Mouse (Mus musculus): ENCODE measurements around the gene Il22ra2.
A peak's percentile ranks its signal among the peaks of the same experiment; 100 is the strongest.

Gene Il22ra2

DNA sequence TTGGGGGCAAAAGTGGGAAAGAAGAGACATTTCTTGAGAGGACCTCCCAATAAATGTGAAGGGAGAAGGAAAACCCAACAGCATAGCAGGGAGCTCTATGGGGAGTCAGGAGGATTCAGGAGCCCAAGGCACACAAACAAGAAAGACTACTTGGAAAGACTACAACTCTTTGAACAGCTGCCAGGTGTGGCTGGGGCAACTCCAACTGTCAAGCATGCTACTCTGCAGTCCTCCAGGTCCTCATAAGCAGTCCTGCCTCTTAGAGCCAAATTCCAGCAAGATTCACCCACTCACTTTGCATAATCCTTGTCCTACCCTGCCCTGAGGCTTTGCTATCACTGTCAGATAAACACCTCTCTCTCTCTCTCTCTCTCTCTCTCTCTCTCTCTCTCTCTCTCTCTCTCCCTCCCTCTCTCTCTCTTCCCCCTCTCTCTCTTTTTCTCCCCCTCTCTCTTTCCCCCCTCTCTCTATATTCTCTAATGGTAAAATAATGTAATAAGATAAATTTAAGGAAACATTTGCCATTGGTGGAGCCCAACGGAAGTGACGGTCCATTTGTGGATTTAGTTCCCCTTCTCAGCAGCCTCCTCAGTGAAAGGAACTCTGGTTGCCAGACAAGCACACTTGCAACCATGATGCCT is at the start of gene Il22ra2:
Gene Il22ra2, plus strand, starts transcription at position 591 of the 641 bp plus-strand sequence.
- DNase-seq (ENCODE audit: extremely low spot score, low spot score): no peak

DNA sequence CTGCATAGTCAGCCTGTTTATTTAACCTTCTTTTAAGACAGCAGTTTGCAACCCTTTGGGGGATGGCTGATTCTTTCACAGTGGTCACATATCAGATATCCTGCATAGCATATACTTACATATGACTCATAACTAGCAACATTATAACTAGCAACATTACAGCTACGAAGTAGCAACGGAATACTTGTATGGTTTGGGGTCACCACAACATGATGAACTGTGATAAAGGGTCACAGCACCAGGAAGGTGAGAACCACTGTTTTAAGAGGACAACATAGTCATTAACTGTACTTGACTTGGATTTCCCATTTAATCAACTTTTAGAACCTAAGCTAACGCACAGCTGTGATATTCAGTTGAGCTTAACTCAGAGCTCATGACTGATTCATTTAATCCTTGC is 44.2 kb upstream of the Il22ra2 start:
- DNase-seq (ENCODE audit: extremely low spot score, low spot score): no peak

DNA sequence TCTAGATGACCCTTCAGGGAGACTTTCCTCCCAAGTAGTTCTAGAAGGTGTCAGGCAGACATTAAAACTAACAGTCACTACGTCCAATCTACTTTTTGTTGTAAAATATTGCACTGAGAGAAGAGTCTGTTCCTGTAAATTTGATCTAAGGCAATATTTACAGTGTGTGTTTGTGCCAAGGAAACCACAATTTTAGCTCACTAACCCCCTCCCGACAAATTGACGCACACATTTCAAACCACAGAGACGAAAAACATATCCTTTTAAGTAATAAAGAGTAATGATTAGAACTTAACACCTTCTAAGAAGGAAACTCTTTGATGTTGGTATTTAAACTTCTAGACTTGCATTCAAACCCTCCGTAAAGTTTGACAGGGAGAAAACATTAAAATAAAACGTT is 43.8 kb upstream of the Il22ra2 start:
- no peak for DNase-seq (ENCODE audit: extremely low spot score, low spot score)

DNA sequence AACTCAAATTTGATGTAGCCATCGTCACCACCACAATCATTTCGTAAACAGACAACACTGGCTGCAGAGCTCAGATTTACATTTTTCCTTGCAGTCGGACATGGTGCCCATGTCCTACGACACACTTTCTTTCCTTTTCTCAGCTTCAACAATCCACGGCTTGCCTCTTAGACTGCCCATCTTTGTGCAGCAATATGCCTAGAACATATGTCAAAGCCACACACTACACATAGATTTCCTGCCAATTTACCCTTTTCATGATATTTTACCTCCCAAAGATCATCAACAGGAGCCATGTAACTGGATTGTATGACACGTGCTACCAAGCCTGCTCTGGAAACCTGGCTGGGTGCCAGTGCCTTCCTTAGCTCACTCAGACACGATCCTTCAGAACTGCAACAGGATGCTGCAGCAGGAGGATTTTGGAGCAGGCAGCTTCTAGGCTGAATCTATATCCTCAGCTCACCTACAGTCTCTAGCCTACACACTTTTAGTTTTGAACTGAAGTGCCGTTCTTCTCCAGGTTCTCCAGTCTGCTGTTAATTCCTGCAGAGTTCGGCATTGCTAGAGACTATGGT is 43.3 kb upstream of the Il22ra2 start:
- no peak for DNase-seq (ENCODE audit: extremely low spot score, low spot score)

DNA sequence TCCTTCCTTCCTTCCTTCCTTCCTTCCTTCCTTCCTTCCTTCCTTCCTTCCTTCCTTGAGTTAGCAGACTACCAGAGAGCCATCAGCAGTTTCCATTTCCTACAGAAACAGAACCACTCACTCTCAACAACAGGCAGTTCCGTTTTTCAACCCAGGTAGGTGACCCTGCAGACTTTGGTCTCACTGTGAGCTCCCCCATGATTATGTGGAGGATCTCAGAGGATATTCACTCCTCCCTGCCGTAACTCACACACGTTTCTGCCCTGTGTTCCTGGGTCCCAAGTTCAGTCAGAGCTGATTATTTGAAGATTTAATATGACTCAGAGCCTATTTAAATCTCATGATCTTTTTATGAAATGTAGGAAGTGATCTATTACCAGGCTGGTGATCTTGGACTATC is 41.1 kb upstream of the Il22ra2 start:
- DNase-seq (ENCODE audit: extremely low spot score, low spot score): no peak

DNA sequence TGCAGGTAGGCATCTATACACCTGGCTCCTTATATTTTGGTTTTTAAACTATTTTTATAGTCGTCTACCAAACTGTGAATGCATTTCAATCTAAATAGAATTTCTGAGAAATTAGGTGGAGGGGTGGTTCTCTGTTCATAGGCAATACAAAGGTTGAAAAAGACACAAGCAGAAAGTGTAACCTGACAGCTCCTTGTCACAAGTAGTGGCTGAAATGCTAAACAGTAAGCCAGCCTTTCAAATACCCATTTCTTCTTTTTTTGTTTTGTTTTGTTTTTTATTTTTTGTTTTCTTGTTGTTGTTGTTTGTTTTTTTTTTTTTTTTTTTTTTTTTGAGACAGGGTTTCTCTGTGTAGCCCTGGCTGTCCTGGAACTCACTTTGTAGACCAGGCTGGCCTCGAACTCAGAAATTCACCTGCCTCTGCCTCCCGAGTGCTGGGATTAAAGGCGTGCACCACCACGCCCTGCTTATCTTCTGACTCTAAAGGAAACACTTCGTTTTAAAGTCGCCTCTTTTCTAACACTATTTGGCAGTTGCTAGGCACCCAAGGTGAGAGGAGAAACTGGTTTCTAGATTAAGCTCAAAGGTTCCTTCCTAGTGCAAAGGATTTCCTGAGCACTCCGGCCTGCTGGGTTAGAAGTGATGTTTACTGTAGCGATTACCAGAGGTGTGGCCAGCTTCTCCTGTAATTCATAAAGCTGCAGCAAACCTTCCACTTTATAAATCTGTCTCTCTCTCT is 39.8 kb upstream of the Il22ra2 start:
- DNase-seq (ENCODE audit: extremely low spot score, low spot score): no peak

DNA sequence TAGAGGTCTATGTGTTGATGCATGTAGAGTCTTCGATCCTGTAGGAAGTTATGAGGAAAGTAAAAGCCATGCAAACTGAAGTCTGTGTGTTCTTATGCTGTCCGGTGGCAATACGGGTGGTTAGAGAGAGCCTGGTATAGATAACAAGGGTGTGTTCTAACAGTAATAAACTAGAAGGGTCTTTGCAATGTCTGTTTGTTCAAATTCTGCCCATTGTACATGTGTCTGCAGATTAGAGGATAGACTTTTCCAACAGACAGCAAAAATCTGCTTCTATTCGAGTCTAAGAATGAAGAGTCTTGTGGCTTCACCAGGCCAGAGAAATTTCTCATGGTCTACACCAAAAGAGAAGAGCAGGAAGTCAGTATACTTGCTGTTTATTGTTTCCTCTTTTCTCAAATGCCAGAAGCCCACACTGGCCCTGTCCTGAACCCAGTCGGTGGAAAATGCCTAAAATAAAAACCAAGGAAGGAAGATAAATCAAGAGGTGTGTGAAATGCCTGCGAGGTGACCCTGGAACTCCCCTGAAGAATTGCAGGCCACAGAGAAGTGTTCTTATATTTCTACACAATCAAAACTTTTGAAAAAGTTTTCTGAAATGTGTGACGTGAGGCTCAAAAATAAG is 38.9 kb upstream of the Il22ra2 start:
- no peak for DNase-seq (ENCODE audit: extremely low spot score, low spot score)

DNA sequence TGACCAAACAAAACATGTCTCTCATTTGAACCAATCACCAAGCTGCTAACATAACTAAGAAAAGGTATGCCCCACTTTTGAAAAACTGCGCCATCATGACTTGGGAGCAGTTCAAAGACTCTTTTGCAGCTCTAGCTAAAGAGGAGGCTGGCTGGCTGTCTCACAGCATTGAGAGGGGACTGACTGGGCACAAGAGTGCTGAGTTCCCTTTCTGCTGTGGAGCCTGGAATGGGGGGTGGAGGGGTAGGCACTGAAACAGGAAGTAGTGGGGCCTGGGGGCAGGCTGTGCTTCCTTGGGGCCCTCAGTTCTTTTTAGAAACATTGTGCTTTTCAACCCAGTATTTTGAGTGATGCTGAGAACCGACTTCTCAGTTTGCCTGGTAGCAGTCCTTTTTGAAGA is 37.7 kb upstream of the Il22ra2 start:
- no peak for DNase-seq (ENCODE audit: extremely low spot score, low spot score)

DNA sequence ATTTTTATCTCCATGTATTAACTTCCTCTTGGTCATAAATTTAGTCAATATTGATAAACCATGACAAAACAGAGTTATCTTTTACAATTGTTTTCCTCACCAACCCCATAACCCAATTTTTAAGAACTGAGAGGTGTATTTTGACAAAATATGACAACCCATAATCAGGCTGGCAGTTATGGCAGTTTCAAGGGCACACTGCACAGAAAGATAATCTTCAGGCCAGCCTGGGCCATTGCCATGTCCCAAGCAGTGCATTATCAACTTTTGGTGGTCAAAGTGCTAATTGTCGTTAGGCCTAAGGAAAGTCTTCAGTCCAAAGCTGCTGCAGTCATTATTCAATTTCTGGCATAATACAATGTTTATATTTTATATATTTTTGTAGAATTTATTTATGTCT is 37.0 kb upstream of the Il22ra2 start:
- no peak for DNase-seq (ENCODE audit: extremely low spot score, low spot score)

DNA sequence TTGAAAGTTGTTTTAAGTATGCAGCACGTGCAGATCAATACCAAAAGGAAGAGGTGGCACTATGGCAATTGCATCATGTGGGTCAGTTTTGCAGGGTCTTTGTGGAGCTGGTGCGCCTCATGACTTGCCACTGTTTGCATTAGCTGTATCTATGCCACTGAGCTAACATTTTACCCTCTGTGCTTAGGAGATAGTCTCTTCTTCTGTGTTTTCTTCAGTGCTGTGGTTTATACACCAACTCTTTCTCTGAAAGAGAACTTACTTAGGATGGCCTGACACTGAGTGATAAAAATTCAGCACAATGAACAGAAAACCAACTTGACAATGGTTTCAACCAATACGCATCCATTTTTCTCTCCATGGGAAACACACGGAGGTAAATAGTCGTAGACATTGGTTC is 35.9 kb upstream of the Il22ra2 start:
- no peak for DNase-seq (ENCODE audit: extremely low spot score, low spot score)

DNA sequence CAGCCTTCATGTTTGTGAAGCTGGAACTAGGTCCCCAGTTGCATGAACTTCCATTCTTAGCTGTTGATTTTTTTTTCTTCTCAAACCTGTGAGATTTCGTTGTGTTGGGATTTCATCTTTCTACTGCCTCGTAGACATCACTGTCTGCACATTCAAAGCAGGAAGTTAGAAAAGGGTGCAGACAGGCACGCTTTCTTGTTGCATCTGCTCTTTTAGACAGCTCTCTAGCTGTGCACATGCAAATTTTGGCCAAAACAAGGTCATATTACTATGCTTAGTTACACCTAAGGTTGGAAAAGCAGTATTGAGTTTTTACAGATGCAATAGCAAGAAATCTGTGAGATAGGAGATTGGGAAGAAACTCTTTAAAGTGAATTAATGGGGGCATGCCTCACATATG is 34.5 kb upstream of the Il22ra2 start:
- no peak for DNase-seq (ENCODE audit: extremely low spot score, low spot score)

DNA sequence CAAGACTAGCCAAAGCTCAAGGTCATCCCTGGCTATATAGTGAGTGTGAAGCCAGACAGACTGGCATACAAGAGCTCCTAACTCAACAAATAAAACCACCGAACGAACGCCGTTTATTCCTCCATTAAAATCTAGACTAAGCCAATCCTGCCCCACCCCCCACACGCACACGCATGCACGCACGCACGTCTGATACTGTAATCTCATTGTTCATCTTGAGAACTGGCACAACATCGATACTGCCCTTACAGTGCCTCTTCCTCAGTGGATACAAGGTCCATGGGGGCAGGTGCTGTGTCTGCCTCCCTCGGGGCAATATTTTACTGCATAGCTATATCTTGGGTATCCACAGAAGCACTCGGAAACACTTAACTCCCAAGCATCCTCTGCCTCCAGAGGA is 32.2 kb upstream of the Il22ra2 start:
- DNase-seq (ENCODE audit: extremely low spot score, low spot score): no peak

DNA sequence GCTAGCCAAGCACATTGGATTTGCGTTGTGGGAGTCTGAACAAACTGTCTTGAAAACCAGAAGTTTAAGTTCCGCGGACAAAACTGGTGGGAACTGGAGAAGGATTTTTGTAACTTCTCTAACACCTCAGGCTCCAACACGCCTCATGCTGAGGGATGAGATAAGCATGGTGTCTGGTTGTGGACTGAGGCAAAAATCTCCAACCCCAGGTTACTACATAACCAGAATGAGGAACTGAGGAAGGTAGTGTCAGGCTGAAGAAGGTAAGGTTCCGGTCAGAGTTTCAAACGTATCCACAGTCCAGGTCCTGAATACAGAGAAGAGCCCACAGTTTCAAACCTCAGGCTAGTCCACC is 30.5 kb upstream of the Il22ra2 start:
- DNase-seq (ENCODE audit: extremely low spot score, low spot score): no peak

DNA sequence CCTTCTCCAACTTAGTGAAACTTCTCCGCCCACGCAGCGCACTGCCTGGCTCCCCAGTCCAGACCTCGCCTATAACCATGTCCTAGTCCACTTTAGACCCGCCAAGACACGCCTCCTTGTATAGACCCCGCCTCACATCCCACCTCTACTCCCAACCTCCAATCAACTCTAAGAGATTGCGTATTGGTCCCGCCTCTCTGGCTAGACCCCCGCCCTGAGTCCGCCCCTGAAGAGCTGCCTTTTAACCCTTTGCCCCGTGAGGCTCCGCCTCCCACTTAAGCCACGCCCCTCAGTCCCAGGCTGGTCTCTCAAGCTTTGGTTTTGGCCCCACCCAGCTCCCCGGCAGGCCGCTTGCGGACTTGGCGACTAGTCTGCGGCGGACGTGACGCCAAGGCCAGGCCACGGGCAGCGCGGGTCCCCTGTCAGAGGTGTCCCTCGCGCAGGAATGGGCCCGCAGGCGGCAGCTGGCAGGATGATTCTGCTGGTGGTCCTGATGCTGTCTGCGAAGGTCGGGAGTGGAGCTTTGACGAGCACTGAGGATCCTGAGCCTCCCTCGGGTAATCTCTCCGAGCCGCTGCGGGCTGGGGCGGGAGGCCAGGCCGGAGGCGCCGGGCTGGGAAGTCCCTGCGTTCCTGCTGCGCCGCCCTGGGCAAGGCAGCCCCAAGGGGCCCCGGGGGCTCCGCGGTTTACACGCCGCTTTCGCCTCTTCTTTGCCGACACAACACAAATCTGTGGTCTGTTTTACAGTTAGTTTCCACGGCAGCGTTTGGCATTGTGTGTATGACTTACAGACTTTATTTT is 30.0 kb upstream of the Il22ra2 start, which contains the start of gene Ifngr1:
Gene Ifngr1, plus strand, starts transcription at position 309 of the 801 bp plus-strand sequence.
- DNase-seq (ENCODE audit: extremely low spot score, low spot score): peak; percentile 96

DNA sequence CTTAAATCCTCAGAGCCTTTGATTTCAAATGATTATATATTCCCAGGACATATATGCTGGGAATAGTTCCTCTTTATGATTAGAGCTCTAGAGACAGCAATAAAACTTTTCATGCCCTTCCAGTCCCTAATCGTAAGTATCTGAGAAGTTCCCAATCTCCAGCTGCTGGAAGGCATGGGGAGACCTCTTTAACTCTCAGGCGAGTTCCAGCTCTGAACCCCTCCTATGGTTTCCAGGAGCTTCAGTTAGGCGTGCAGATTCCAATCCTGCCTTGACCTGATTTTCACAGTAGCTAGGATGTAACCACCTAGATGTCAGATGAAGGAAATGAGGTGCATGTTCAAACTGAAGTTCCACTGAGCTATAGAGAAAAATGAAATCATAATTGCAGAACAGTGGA is 29.2 kb upstream of the Il22ra2 start:
- DNase-seq (ENCODE audit: extremely low spot score, low spot score): no peak

DNA sequence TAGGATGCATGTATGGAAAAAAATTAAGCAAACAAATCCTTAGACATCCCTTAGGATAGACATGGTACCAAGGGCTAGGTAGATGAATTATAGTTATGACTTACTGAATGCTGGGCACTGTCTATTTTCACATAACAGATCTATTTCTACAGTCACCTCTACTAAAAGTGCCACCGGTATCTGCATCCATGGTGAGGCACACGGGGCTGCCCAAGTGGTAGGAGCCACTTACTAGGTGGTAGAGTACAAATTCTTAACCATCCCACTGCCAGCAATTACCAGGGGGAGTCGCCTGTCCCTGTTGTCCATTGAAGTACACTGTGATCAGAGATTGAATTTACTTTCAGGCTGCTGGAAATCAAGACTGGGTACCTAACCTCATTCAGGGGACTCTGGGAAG is 28.5 kb upstream of the Il22ra2 start:
- no peak for DNase-seq (ENCODE audit: extremely low spot score, low spot score)

DNA sequence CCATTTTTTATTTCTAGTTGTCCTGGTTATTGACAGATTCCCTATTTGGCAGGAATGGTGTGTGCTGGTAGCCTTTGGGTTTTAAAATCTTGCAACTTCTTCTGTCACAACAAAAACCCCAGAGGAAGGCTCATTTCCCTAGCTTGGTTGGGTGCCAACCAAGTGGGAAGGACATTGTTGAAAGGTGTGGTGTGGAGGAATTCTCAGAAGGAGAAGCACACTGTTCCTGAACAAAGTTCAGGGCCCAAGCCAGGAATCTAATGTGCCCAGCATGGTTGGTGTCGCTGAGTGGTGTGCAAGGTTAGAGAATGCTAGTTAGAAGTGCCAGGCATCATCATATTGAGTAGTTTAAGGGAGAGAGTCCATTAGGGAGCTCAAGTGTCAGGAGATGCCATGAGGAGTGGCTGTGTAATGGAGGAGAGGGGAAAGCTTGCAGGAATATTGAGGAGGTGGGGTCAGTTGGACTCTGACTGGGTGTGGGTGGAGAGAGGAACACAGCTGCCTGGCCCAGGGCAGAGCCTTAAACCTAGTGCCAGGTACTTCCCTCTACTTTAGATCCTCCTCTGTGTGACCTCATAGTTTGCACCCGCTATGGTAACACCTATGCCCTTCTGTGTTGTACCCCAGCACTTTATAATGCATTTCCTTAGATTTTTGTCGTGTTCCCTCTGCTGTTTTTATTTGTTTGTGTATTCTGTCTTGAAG is 27.4 kb upstream of the Il22ra2 start:
- DNase-seq (ENCODE audit: extremely low spot score, low spot score): no peak

DNA sequence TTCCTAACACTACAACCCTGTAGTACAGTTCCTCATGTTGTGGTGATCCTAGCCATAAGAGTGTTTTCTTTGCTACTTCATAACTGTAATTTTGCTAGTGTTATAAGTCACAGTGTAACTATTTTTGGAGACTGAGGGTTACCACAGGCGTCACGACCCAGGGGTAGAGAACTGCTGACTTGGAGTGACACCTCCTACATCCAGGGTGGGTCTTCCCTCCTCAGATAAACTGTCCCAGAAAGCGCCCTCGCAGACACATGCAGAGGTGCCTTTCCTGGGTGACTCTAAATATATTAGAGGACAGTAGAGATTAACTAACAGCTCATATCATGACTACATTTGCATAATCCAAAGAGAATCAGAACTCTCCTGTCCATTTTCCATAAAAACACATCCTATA is 24.9 kb upstream of the Il22ra2 start:
- DNase-seq (ENCODE audit: extremely low spot score, low spot score): no peak

DNA sequence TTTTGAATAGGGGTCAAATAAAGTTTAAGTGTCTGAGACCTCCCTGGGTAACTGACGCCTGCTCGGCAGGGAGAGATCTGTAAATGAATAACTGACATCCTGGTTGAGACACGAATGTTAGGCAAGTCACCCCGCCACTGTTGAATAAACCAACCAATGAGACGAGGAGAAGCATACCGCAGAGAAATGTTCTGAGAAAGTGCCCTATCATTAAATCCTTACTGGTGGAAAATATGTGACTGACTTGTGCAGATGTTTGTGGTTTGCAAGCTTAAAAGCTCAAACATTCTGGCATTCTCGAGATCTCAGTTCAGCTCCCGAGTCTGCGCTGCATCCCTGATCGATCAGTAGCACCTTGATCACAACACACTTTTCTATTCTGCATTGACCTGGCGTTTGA is 23.7 kb upstream of the Il22ra2 start:
- no peak for DNase-seq (ENCODE audit: extremely low spot score, low spot score)

DNA sequence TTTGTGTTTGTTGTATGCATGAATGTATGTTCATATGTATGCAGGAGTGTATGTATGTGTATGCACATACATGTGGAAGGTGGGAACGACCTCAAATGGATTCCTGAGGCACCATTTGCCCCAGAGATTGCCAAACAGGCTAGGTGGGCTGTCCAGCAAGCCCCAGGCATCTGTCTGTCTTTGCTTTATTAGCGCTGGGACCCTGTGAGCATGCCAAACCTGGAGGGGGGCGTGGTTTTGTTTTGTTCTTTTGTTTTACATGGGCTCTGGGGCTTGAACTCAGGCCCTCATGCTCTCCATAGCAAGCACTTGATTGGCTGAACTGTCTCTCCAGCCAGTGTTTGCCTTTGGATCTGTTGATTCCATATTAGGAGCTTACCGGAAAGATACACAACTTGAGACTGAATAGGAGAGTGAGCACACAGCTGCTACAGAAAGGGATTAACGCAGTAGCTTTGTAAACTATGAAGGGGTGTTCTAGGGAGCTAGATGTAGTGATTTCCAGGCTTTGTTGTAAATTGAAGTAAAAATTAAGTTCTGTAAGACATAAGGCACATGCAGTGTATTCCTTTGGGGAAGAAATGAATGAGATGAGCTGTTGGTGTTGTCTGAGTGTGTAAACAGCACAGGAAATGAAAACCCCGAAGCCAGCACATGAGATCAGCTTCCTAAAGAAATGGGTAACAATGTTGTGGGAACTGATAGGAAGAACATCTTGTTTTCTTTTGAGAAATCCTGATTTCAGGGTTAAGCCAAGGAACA is 22.3 kb upstream of the Il22ra2 start:
- no peak for DNase-seq (ENCODE audit: extremely low spot score, low spot score)
